Mouse (Mus musculus) stomach, postnatal 0 days (tissue): Measurements from ENCODE around the gene Fam122a. TPM values are rescaled to one million over a fixed set of nuclear protein-coding genes. Genes with fewer than 3 reads are reported as not detected.

Experiments used
- ATAC-seq: fragments of 200-750 bp; cut with Nextera tagmentation; 2 replicates; pipeline ENCODE4 v1.8.0; 2017; ENCODE audit not compliant: low FRiP score, low TSS enrichment
- DNase-seq: peaks from one replicate; pipeline ENCODE4 v3.0.0-alpha.2; 2016; ENCODE audit warnings: low spot score
- H3K27ac ChIP-seq: fragments of 300-500 bp; sonication (generic); replicated peaks from 2 replicates; pipeline ENCODE4 v1.5.1; 2014; ENCODE audit warnings: mild to moderate bottlenecking, control low read depth
- H3K27me3 ChIP-seq: fragments of 300-500 bp; sonication (generic); 2 replicates; pipeline ENCODE4 v1.6.1; 2014; ENCODE audit warnings: low read length; ENCODE audit not compliant: control insufficient read depth, insufficient read depth
- H3K36me3 ChIP-seq: fragments of 300-500 bp; sonication (generic); 2 replicates; pipeline ENCODE4 v1.6.1; 2014; ENCODE audit warnings: low read length, mixed read lengths; ENCODE audit not compliant: control insufficient read depth, insufficient read depth
- H3K4me1 ChIP-seq: fragments of 300-500 bp; sonication (generic); replicated peaks from 2 replicates; pipeline ENCODE4 v1.6.1; 2014; ENCODE audit warnings: antibody characterized with exemption; ENCODE audit not compliant: control insufficient read depth, insufficient read depth
- H3K4me2 ChIP-seq: fragments of 300-500 bp; sonication (generic); replicated peaks from 2 replicates; pipeline ENCODE4 v1.6.1; 2014; ENCODE audit warnings: low read depth, mild to moderate bottlenecking, control low read depth, moderate library complexity
- H3K4me3 ChIP-seq: fragments of 300-500 bp; sonication (generic); 2 replicates; pipeline ENCODE4 v1.5.1; 2014; ENCODE audit warnings: low read depth, low read length, control low read depth
- H3K9ac ChIP-seq: fragments of 300-500 bp; sonication (generic); 2 replicates; pipeline ENCODE4 v1.6.1; 2014; ENCODE audit warnings: mild to moderate bottlenecking, low read length, control low read depth, mixed read lengths
- H3K9me3 ChIP-seq: fragments of 300-500 bp; sonication (generic); 2 replicates; pipeline ENCODE4 v1.6.1; 2016; ENCODE audit warnings: low read length; ENCODE audit not compliant: control insufficient read depth
- CTCF ChIP-seq: IDR thresholded peaks from 2 replicates; pipeline ENCODE4 v1.5.1; 2016; ENCODE audit warnings: antibody characterized with exemption, low read depth, mild to moderate bottlenecking, moderate library complexity
- EP300 ChIP-seq: optimal IDR thresholded peaks from 2 replicates; pipeline ENCODE3; 2016; ENCODE audit warnings: antibody characterized with exemption
- WGBS: fragments of 180-500 bp; shearing (Covaris S2); extraction: QIAGEN DNeasy Blood & Tissue Kit; methylation state at CpG from one replicate; pipeline ENCODE4 v1.1.7; 2014; 5-methylcytosine and 5-hydroxymethylcytosine counted together
- polyA plus RNA-seq: library from polyadenylated mRNA; unstranded; fragments of >200 nt; fragmentation: Nextera tagmentation; extraction: Ambion mirVana; gene quantifications from 2 replicates; pipeline ENCODE4 v1.2.1, GENCODE M21; 2015

Gene Fam122a
- 42.2 and 46.2 TPM in 2 replicates for polyA plus RNA-seq

GRCm38 (mm10) chr19:24476929-24477882 lies at the start of gene Fam122a:
Gene Fam122a (minus strand): TSS chr19:24477356.
- Histone ChIP-seq H3K4me3 (peak within 1 kb of the TSS; percentile 80), H3K9ac (peak within 1 kb of the TSS; percentile 83), H3K27me3 (no peaks in the 10 kb centered on the region), H3K9me3 (no peaks in the 10 kb centered on the region), H3K27ac (peak within 1 kb of the TSS; percentile 95), H3K4me2 (peak within 1 kb of the TSS; percentile 83), H3K4me1 (no peaks in the 10 kb centered on the region), H3K36me3 (no peaks in the 10 kb centered on the region)
- peak; percentile 94 for DNase-seq
- WGBS: under 1% methylated on average over 72 of the region's 92 CpGs
- TF ChIP-seq CTCF (peak; percentile 35; the same call in 1 of the 2 replicates), EP300 (no peak)
- peak; percentile 97 for ATAC-seq

- Histone ChIP-seq H3K27ac (no peak overlapping the region), H3K9me3 (no peaks in the 10 kb centered on the region)
- 72% methylated on average over 15 of the region's 15 CpGs for WGBS
These were observed 46.5 kb upstream of the Fam122a start for GRCm38 (mm10) chr19:24523476-24524313.

GRCm38 (mm10) chr19:24521997-24522396 lies 44.8 kb upstream of the Fam122a start:
- H3K9me3 ChIP-seq: no peaks in the 10 kb centered on the region
- no peak overlapping the region for H3K4me3 ChIP-seq
- no peaks in the 10 kb centered on the region for H3K36me3 ChIP-seq
- no peak overlapping the region for H3K27ac ChIP-seq
- no peaks in the 10 kb centered on the region for H3K4me1 ChIP-seq
- DNase-seq: peak; percentile 41
- TF ChIP-seq CTCF (no peak), EP300 (no peak)
- no peak overlapping the region for H3K9ac ChIP-seq
- no peak for ATAC-seq
- 74% methylated on average over 7 of the region's 7 CpGs for WGBS
- no peaks in the 10 kb centered on the region for H3K27me3 ChIP-seq
- H3K4me2 ChIP-seq: no peak overlapping the region

More at GRCm38 (mm10) chr19:24523476-24524313, 46.5 kb upstream of the Fam122a start:
- Histone ChIP-seq H3K4me1 (no peaks in the 10 kb centered on the region), H3K4me2 (no peak overlapping the region), H3K4me3 (no peak overlapping the region), H3K36me3 (no peaks in the 10 kb centered on the region), H3K9ac (no peak overlapping the region), H3K27me3 (no peaks in the 10 kb centered on the region)
- DNase-seq (no peak), ATAC-seq (no peak)
- TF ChIP-seq CTCF (no peak), EP300 (no peak)

GRCm38 (mm10) chr19:24521146-24521545 lies 44.0 kb upstream of the Fam122a start:
- no peak overlapping the region for H3K4me3 ChIP-seq
- TF ChIP-seq EP300 (no peak), CTCF (no peak)
- H3K36me3 ChIP-seq: no peaks in the 10 kb centered on the region
- no peak for DNase-seq
- no peaks in the 10 kb centered on the region for H3K9me3 ChIP-seq
- H3K4me2 ChIP-seq: no peak overlapping the region
- H3K9ac ChIP-seq: no peak overlapping the region
- no peak overlapping the region for H3K27ac ChIP-seq
- H3K27me3 ChIP-seq: no peaks in the 10 kb centered on the region
- WGBS: 81% methylated on average over 9 of the region's 9 CpGs
- ATAC-seq: no peak
- H3K4me1 ChIP-seq: no peaks in the 10 kb centered on the region

GRCm38 (mm10) chr19:24519732-24520409 lies 42.7 kb upstream of the Fam122a start:
- H3K9me3 ChIP-seq: no peaks in the 10 kb centered on the region
- no peak overlapping the region for H3K4me2 ChIP-seq
- DNase-seq (no peak), ATAC-seq (no peak)
- no peaks in the 10 kb centered on the region for H3K27me3 ChIP-seq
- no peak overlapping the region for H3K4me3 ChIP-seq
- TF ChIP-seq EP300: no peak
- no peak for TF ChIP-seq CTCF
- no peak overlapping the region for H3K27ac ChIP-seq
- H3K9ac ChIP-seq: no peak overlapping the region
- no peaks in the 10 kb centered on the region for H3K36me3 ChIP-seq
- 63% methylated on average over 6 of the region's 6 CpGs for WGBS
- no peaks in the 10 kb centered on the region for H3K4me1 ChIP-seq
